8 mouse cellular contexts compared by ENCODE assay signal in genomic region chr1:120207568-120207967, GRCm38 (mm10).
DNase-seq lines count a peak whose midpoint lies in the region; ATAC-seq lines count a peak whose summit lies in the region.

No protein-coding gene starts in this region.

- intact Hi-C loops in left cerebral cortex, postnatal 4 days (cut with DNase I): no loop called here

- peak; percentile 89 for ATAC-seq in frontal cortex, adult (ENCODE audit: low TSS enrichment)

- peak; percentile 12 for DNase-seq in gastrocnemius, adult 18-20 months (ENCODE audit: low spot score)
- DNase-seq in gastrocnemius, postnatal 4 days (ENCODE audit: low spot score in 2 of 2): no peak
- DNase-seq in adipocyte (ENCODE audit: low spot score): peak; percentile 62
- peak; percentile 92 for DNase-seq in left cerebral cortex, postnatal 4 days
- DNase-seq in kidney, postnatal 4 days: no peak
- DNase-seq in thymus, postnatal 36 days: no peak
- no peak for DNase-seq in thymus, postnatal 10 days (ENCODE audit: low spot score in 2 of 2)

Comparison
In these comparisons a context has a peak if more than half of its experiments do, and no peak if none do; other contexts are left out.
1. DNase-seq: peak in gastrocnemius, adult 18-20 months (single experiment), adipocyte (single experiment) and left cerebral cortex, postnatal 4 days (single experiment); none in gastrocnemius, postnatal 4 days (0 of 2), kidney, postnatal 4 days (0 of 2), thymus, postnatal 36 days (0 of 2) and thymus, postnatal 10 days (0 of 2).